Mouse (Mus musculus): ENCODE measurements around the gene Slc7a8. TPM values are rescaled to one million over a fixed set of nuclear protein-coding genes. Genes with fewer than 3 reads are reported as not detected.
A peak's percentile ranks its signal among the peaks of the same experiment; 100 is the strongest.
"Not testable (repeated sequence)": the region's sequence is repeated elsewhere in the genome, so short reads cannot be mapped to it uniquely, and the experiment has no call there.

Slc7a8 gene
- polyA plus RNA-seq, 1 experiment from 2014 or later: 2.8 TPM

DNA sequence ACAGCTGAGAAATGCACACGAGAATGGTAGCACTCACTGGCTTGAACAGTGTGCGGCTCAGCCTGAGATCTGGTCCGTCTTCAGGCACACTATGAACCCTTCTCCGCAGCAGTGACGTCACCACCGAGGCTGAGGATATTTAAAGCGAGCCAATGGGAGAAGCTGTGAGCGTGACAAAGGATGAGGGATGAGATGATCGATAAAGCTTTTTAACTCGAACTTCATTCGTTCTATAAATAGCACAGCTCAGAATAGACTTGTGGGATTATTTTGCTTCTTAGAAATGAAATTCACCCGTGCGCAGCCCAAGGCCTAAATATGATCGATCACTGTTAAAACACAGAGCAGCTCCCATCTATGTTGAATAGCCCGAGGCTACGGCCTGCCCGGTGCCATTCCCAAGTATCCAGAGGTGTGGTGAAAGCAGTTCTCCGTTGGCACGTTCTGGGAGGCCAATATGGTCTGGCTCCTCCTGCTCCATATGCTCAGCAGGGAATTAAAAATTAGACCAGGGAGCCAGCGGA is 9.4 kb downstream of the Slc7a8 start:
- Histone ChIP-seq H3K4me1 (replicated peaks; ENCODE audit: control insufficient read depth, insufficient read depth, low read length) (no peaks in the 10 kb centered on the region), H3K9me3 (ENCODE audit: control insufficient read depth, low read length) (no peaks in the 10 kb centered on the region), H3K9ac (ENCODE audit: low read depth, low read length) (no peak overlapping the region), H3K4me3 (ENCODE audit: low read depth, low read length) (no peak overlapping the region), H3K27me3 (ENCODE audit: control insufficient read depth, insufficient read depth, low read length) (no peaks in the 10 kb centered on the region), H3K27ac (ENCODE audit: low read depth, low read length) (no peak overlapping the region), H3K4me2 (replicated peaks; ENCODE audit: low read depth, low read length) (no peak overlapping the region), H3K36me3 (ENCODE audit: control insufficient read depth, insufficient read depth, low read length) (no peaks in the 10 kb centered on the region)
- DNase-seq (ENCODE audit: low spot score) (no peak), ATAC-seq (ENCODE audit: low FRiP score) (no peak)
- 78% methylated on average over 20 of the region's 20 CpGs for WGBS

DNA sequence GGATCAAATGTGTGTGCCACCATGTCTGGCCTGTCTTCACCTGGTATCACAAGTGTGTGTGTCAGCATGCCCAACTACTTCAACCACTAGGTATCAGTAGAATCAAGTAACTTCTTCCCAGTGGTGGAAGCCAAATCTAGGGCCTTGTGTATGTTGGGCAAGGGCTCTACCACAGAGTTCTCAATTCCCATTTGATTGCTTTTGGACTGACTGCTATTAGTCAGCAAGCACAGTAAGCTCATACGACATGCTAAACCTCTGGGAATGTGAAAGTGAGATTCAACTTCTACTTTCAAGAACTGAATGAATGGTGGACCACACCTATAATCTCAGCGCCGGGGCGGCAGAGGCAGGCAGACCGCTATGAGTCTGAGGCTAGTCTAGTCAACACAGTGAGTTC is 11.4 kb downstream of the Slc7a8 start:
- H3K9me3 ChIP-seq (ENCODE audit: control insufficient read depth, low read length): no peaks in the 10 kb centered on the region
- ATAC-seq (ENCODE audit: low FRiP score): no peak
- 92% methylated on average over 5 of the region's 5 CpGs for WGBS

DNA sequence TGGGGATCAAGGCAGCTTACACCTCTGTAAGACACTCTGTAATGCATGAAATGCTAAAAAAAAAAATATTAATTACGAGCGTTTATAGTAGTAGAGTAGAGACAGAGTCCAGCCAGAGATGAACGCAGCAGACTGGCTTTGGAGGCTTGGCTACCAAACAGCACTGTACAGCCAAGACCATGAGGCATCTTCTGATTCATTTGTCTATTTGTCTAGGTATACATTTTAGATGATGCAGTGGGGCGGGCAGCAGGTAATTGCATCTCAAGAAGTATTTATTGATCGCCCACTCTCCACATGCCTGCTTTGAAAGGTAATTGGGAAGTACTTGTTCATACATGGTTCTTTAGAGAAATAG is 12.7 kb downstream of the Slc7a8 start:
- H3K9me3 ChIP-seq (ENCODE audit: control insufficient read depth, low read length): no peaks in the 10 kb centered on the region
- H3K4me1 ChIP-seq (replicated peaks; ENCODE audit: control insufficient read depth, insufficient read depth, low read length): no peaks in the 10 kb centered on the region
- H3K36me3 ChIP-seq (ENCODE audit: control insufficient read depth, insufficient read depth, low read length): no peaks in the 10 kb centered on the region
- H3K4me3 ChIP-seq (ENCODE audit: low read depth, low read length): no peak overlapping the region
- no peak overlapping the region for H3K27ac ChIP-seq (ENCODE audit: low read depth, low read length)
- no peak overlapping the region for H3K4me2 ChIP-seq (replicated peaks; ENCODE audit: low read depth, low read length)
- DNase-seq (ENCODE audit: low spot score) (no peak), ATAC-seq (ENCODE audit: low FRiP score) (no peak)
- no peak overlapping the region for H3K9ac ChIP-seq (ENCODE audit: low read depth, low read length)
- no peaks in the 10 kb centered on the region for H3K27me3 ChIP-seq (ENCODE audit: control insufficient read depth, insufficient read depth, low read length)
- WGBS: 92% methylated on average over 5 of the region's 5 CpGs

More for the DNA sequence above, 11.4 kb downstream of the Slc7a8 start:
- Histone ChIP-seq H3K4me3 (ENCODE audit: low read depth, low read length) (no peak overlapping the region), H3K27ac (ENCODE audit: low read depth, low read length) (no peak overlapping the region), H3K27me3 (ENCODE audit: control insufficient read depth, insufficient read depth, low read length) (no peaks in the 10 kb centered on the region), H3K36me3 (ENCODE audit: control insufficient read depth, insufficient read depth, low read length) (no peaks in the 10 kb centered on the region), H3K4me2 (replicated peaks; ENCODE audit: low read depth, low read length) (no peak overlapping the region), H3K4me1 (replicated peaks; ENCODE audit: control insufficient read depth, insufficient read depth, low read length) (no peaks in the 10 kb centered on the region), H3K9ac (ENCODE audit: low read depth, low read length) (no peak overlapping the region)
- no peak for DNase-seq (ENCODE audit: low spot score)

DNA sequence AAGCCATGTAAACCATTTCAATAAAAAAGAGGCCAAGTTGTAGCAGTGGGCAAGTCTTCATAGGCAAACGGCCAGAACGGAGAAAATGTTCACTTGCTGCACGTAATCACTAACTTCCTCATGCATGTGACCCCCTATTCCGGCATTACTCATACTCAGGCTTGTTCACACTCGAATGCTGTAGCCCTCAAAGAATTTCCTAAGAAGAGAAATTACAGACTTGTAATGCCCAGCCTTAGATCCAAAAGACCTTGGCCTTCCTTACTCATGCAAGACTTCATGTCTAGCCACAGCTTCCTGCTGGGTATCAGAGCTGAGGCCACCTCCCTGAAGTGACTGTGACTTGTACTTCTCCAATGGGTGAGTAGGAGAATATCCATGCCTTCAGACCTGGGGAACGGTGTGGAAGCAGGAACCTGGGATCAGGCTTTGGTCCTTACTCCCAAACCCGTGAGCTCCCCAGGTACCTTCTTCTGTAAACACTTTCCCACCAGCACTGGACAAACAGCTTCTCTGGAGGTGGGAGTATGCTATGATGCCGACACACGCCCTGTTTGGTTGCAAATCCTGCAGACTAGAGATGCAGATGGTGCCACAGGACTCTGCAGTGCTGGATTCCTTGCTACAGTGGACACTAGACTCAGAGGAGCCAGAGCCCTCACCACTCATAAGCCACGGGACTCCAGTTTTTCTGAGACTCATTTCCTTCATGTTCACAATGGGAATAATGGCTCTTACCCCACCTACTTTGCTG is 13.3 kb downstream of the Slc7a8 start:
- WGBS: 89% methylated on average over 10 of the region's 10 CpGs
- H3K9me3 ChIP-seq (ENCODE audit: control insufficient read depth, low read length): no peaks in the 10 kb centered on the region
- no peak overlapping the region for H3K9ac ChIP-seq (ENCODE audit: low read depth, low read length)
- no peaks in the 10 kb centered on the region for H3K36me3 ChIP-seq (ENCODE audit: control insufficient read depth, insufficient read depth, low read length)
- DNase-seq (ENCODE audit: low spot score): no peak
- ATAC-seq (ENCODE audit: low FRiP score): no peak
- H3K27ac ChIP-seq (ENCODE audit: low read depth, low read length): no peak overlapping the region
- H3K4me2 ChIP-seq (replicated peaks; ENCODE audit: low read depth, low read length): no peak overlapping the region
- H3K4me3 ChIP-seq (ENCODE audit: low read depth, low read length): no peak overlapping the region
- no peaks in the 10 kb centered on the region for H3K4me1 ChIP-seq (replicated peaks; ENCODE audit: control insufficient read depth, insufficient read depth, low read length)
- no peaks in the 10 kb centered on the region for H3K27me3 ChIP-seq (ENCODE audit: control insufficient read depth, insufficient read depth, low read length)

DNA sequence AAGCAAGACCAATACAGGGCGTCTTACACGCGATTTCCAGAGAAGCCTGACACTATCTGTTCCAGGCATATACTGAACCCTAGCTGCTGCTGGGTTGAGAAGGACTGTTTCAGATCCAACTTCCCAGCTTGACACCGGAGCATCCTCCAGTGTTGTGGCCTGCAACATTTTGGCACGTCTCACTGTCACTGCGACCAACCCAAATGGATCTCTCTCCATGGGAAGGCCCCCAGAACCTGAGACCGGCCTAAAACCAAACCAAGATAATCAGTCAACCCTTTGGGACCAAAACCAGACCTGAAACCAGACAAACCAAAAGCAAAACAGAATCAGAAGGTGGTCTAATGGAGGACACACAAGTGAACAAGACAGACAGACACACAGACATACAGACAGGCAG is 14.8 kb downstream of the Slc7a8 start:
- H3K27ac ChIP-seq (ENCODE audit: low read depth, low read length); H3K9ac ChIP-seq (ENCODE audit: low read depth, low read length): not testable (repeated sequence)

DNA sequence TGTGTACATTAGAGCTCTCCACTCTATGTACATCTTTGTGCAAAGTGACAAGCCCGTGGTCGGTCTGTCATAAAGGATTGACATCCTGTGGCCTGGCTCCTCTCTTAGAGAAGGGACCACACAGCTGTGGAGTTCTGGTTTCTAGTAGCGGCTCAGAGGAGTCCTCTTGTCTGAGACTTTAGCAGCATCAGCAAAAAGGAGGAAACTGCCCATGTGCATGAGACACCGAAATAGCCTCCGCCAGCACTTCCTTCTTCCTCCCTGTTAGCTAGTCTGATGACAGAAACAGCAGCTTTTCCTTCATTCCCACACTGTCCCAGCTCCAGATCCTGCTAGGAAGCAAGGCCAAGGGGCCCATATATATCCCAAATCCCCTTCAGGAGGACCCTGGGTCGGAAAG is 25.4 kb downstream of the Slc7a8 start:
- no peaks in the 10 kb centered on the region for H3K27me3 ChIP-seq (ENCODE audit: control insufficient read depth, insufficient read depth, low read length)
- DNase-seq (ENCODE audit: low spot score) (no peak), ATAC-seq (ENCODE audit: low FRiP score) (no peak)
- no peak overlapping the region for H3K27ac ChIP-seq (ENCODE audit: low read depth, low read length)
- H3K9me3 ChIP-seq (ENCODE audit: control insufficient read depth, low read length): no peaks in the 10 kb centered on the region
- H3K4me2 ChIP-seq (replicated peaks; ENCODE audit: low read depth, low read length): no peak overlapping the region
- H3K4me1 ChIP-seq (replicated peaks; ENCODE audit: control insufficient read depth, insufficient read depth, low read length): no peaks in the 10 kb centered on the region
- H3K9ac ChIP-seq (ENCODE audit: low read depth, low read length): no peak overlapping the region
- WGBS: 91% methylated on average over 6 of the region's 6 CpGs
- H3K4me3 ChIP-seq (ENCODE audit: low read depth, low read length): no peak overlapping the region
- no peaks in the 10 kb centered on the region for H3K36me3 ChIP-seq (ENCODE audit: control insufficient read depth, insufficient read depth, low read length)

More for the DNA sequence above, 14.8 kb downstream of the Slc7a8 start:
- ATAC-seq (ENCODE audit: low FRiP score); H3K27me3 ChIP-seq (ENCODE audit: control insufficient read depth, insufficient read depth, low read length); H3K4me3 ChIP-seq (ENCODE audit: low read depth, low read length); H3K4me1 ChIP-seq (replicated peaks; ENCODE audit: control insufficient read depth, insufficient read depth, low read length); DNase-seq (ENCODE audit: low spot score); H3K9me3 ChIP-seq (ENCODE audit: control insufficient read depth, low read length); H3K36me3 ChIP-seq (ENCODE audit: control insufficient read depth, insufficient read depth, low read length); H3K4me2 ChIP-seq (replicated peaks; ENCODE audit: low read depth, low read length): not testable (repeated sequence)
- WGBS: 89% methylated on average over 4 of the region's 7 CpGs

DNA sequence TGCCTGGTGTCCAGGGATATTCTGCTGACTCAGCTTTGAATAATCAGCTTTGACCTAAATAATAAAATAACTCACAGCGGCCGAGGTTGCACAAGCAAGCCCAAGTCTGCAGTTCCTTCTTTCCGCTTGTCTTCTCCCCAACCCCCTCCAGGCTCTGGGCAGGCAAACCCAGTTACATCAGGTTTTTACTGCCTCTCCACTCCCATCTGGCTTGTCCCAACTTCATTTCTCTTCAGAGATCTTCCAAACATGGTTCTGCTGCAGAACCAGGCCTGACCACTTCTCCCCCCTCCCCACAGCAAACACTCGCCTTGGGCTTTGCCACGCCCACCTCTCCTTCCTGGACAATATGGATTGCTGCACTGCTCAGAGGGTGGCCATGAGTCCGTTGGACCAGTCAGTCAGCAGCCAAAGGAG is 27.1 kb downstream of the Slc7a8 start:
- no peaks in the 10 kb centered on the region for H3K36me3 ChIP-seq (ENCODE audit: control insufficient read depth, insufficient read depth, low read length)
- no peak overlapping the region for H3K27ac ChIP-seq (ENCODE audit: low read depth, low read length)
- no peak for ATAC-seq (ENCODE audit: low FRiP score)
- DNase-seq (ENCODE audit: low spot score): peak; percentile 35
- no peaks in the 10 kb centered on the region for H3K27me3 ChIP-seq (ENCODE audit: control insufficient read depth, insufficient read depth, low read length)
- no peak overlapping the region for H3K4me3 ChIP-seq (ENCODE audit: low read depth, low read length)
- no peaks in the 10 kb centered on the region for H3K9me3 ChIP-seq (ENCODE audit: control insufficient read depth, low read length)
- no peak overlapping the region for H3K4me2 ChIP-seq (replicated peaks; ENCODE audit: low read depth, low read length)
- no peaks in the 10 kb centered on the region for H3K4me1 ChIP-seq (replicated peaks; ENCODE audit: control insufficient read depth, insufficient read depth, low read length)
- H3K9ac ChIP-seq (ENCODE audit: low read depth, low read length): no peak overlapping the region
- 49% methylated on average over 6 of the region's 6 CpGs for WGBS

DNA sequence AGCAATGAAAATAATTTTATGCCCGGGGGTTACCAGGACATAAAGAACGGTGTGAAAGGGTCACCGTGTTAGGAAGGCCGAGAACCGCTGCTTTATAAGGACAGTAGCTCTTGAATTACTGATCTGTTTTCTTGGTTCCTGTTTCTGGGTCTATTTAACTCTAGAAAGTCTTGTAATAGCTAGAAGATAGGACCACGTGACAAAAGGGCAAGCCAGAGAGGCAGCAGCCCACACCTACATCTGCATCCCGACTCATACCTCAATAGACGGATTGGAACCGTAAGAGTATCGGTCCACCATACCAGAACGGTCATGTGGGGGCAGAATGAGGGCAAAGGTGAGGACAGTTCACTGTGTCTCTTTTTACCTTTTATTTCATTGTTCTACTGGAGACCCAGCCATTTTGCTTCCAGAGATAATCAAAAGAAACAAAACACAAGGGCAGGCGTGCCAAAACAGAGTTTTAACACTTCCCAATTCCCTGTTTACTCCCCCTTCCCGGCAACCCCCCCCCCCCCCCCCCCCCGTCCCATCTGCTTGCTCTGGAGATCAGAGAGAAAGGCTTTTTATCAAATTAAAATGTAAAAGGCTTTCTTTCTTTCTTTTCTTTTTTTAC is 27.7 kb downstream of the Slc7a8 start:
- Histone ChIP-seq H3K4me1 (replicated peaks; ENCODE audit: control insufficient read depth, insufficient read depth, low read length) (no peaks in the 10 kb centered on the region), H3K27me3 (ENCODE audit: control insufficient read depth, insufficient read depth, low read length) (no peaks in the 10 kb centered on the region), H3K36me3 (ENCODE audit: control insufficient read depth, insufficient read depth, low read length) (no peaks in the 10 kb centered on the region), H3K4me3 (ENCODE audit: low read depth, low read length) (no peak overlapping the region), H3K9me3 (ENCODE audit: control insufficient read depth, low read length) (no peaks in the 10 kb centered on the region), H3K27ac (ENCODE audit: low read depth, low read length) (no peak overlapping the region), H3K9ac (ENCODE audit: low read depth, low read length) (no peak overlapping the region), H3K4me2 (replicated peaks; ENCODE audit: low read depth, low read length) (no peak overlapping the region)
- ATAC-seq (ENCODE audit: low FRiP score) (no peak), DNase-seq (ENCODE audit: low spot score) (peak; percentile 3)
- WGBS: 75% methylated on average over 14 of the region's 14 CpGs

DNA sequence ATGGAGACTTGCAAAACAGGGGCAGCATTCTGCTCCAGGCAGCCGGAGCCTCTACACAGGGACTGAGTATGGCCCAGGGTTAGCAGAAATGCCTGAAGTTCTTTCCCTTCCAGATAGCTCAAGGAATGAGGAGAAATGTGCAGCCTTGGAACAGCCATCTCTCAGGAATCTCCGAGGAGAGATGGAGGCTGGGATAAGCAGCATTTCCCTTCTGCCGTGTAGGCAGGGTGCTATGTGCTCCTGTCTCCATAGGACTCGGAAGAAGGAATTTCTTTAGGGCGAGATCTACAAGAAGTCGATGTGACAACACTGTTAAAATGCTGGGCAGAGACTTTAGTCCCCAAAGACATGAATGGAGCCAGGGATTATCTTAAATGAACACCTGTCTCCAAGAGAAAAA is 28.8 kb downstream of the Slc7a8 start:
- Histone ChIP-seq H3K27me3 (ENCODE audit: control insufficient read depth, insufficient read depth, low read length) (no peaks in the 10 kb centered on the region), H3K4me1 (replicated peaks; ENCODE audit: control insufficient read depth, insufficient read depth, low read length) (no peaks in the 10 kb centered on the region), H3K4me2 (replicated peaks; ENCODE audit: low read depth, low read length) (no peak overlapping the region), H3K9ac (ENCODE audit: low read depth, low read length) (no peak overlapping the region), H3K36me3 (ENCODE audit: control insufficient read depth, insufficient read depth, low read length) (no peaks in the 10 kb centered on the region), H3K27ac (ENCODE audit: low read depth, low read length) (no peak overlapping the region), H3K4me3 (ENCODE audit: low read depth, low read length) (no peak overlapping the region), H3K9me3 (ENCODE audit: control insufficient read depth, low read length) (no peaks in the 10 kb centered on the region)
- no peak for DNase-seq (ENCODE audit: low spot score)
- ATAC-seq (ENCODE audit: low FRiP score): no peak
- 93% methylated on average over 6 of the region's 6 CpGs for WGBS
